In genomic region chr11:69038173-69038572, GRCm38 (mm10) we compare ENCODE assay signal across 8 mouse cellular contexts. TPM values are rescaled to one million over a fixed set of nuclear protein-coding genes. Genes with fewer than 3 reads are reported as not detected.
DNase-seq lines count a peak whose midpoint lies in the region; ATAC-seq and TF ChIP-seq lines count a peak whose summit lies in the region.

No protein-coding gene starts in this region.

- WGBS in hindbrain, embryonic 11.5 days, result 77% methylated on average over 5 of the region's 5 CpGs
- 75% methylated on average over 5 of the region's 5 CpGs for WGBS in hindbrain, embryonic 16.5 days
- WGBS in liver, embryonic 14.5 days (ENCODE audit: insufficient replicate concordance), result 73% methylated on average over 5 of the region's 5 CpGs

- TF ChIP-seq EP300 in MEL (IDR thresholded peaks at IDR 0.05; ENCODE audit: low read depth in 1 of 2, low read length in 2 of 2), result no peak
- TF ChIP-seq EP300 in liver, embryonic 14.5 days (IDR thresholded peaks at IDR 0.05; ENCODE audit: low read depth), result no peak

- H3K79me2 ChIP-seq in MEL (ENCODE audit: control insufficient read depth, insufficient read depth, low read length, poor library complexity), result no peaks in the 10 kb centered on the region; the same call in 1 of the 2 replicates

- no peak overlapping the region for H3K27ac ChIP-seq in hindbrain, embryonic 11.5 days (ENCODE audit: low read depth, low read length)
- H3K27ac ChIP-seq in hindbrain, embryonic 16.5 days (ENCODE audit: low read depth, low read length), result no peak overlapping the region
- H3K27ac ChIP-seq in MEL (ENCODE audit: control insufficient read depth, low read depth, low read length), result no peak overlapping the region
- H3K27ac ChIP-seq in liver, embryonic 14.5 days, result no peak overlapping the region

- H3K4me2 ChIP-seq in hindbrain, embryonic 11.5 days (replicated peaks; ENCODE audit: low read depth, low read length), result no peak overlapping the region
- no peak overlapping the region; the same call in 1 of the 2 replicates for H3K4me2 ChIP-seq in hindbrain, embryonic 16.5 days (ENCODE audit: low read length)
- H3K4me2 ChIP-seq in liver, embryonic 14.5 days (ENCODE audit: low read depth), result peak overlapping the region; percentile 99

- 0 out of 2 replicates have a peak overlapping the region, but pooled peaks have one; percentile 2 for H3K4me3 ChIP-seq in hindbrain, embryonic 11.5 days (ENCODE audit: low read depth, low read length)
- H3K4me3 ChIP-seq in hindbrain, embryonic 16.5 days (ENCODE audit: low read length), result no peak overlapping the region
- H3K4me3 ChIP-seq in MEL (ENCODE audit: control insufficient read depth in 1 of 2, insufficient read depth in 1 of 2, low read depth in 2 of 2, low read length in 2 of 2), result peak overlapping the region in 1 of 2 experiments; percentile 16; a peak in 2 of 4 replicates
- H3K4me3 ChIP-seq in liver, embryonic 14.5 days (ENCODE audit: insufficient read depth in 1 of 2, low read depth in 2 of 2, low read length in 2 of 2), result no peak overlapping the region

- TF ChIP-seq RAD21 in MEL (IDR thresholded peaks at IDR 0.05; ENCODE audit: low read depth, low read length), result no peak

- TF ChIP-seq POLR2A in MEL (IDR thresholded peaks at IDR 0.05; ENCODE audit: control insufficient read depth in 1 of 2, insufficient read depth in 1 of 2, low read depth in 1 of 2, low read length in 2 of 2, poor library complexity in 1 of 2), result no peak

- no peak for ATAC-seq in hindbrain, embryonic 11.5 days (ENCODE audit: low FRiP score)
- ATAC-seq in hindbrain, embryonic 16.5 days, result no peak
- no peak for ATAC-seq in liver, embryonic 14.5 days (ENCODE audit: insufficient read depth)
- no peak for ATAC-seq in monocyte, adult 5-6 weeks (replicated peaks; ENCODE audit: insufficient number of reproducible peaks, low FRiP score, low TSS enrichment, poor library complexity, severe bottlenecking)

- H3K9ac ChIP-seq in hindbrain, embryonic 11.5 days (ENCODE audit: low read depth, low read length), result no peak overlapping the region
- no peak overlapping the region for H3K9ac ChIP-seq in hindbrain, embryonic 16.5 days (ENCODE audit: low read depth, low read length)
- peak overlapping the region; percentile 4 for H3K9ac ChIP-seq in MEL (ENCODE audit: control insufficient read depth, low read depth, low read length, poor library complexity, severe bottlenecking)
- no peak overlapping the region for H3K9ac ChIP-seq in liver, embryonic 14.5 days (replicated peaks)

- no peaks in the 10 kb centered on the region for H3K27me3 ChIP-seq in hindbrain, embryonic 11.5 days (ENCODE audit: control insufficient read depth, insufficient read depth, low read length)
- no peaks in the 10 kb centered on the region for H3K27me3 ChIP-seq in hindbrain, embryonic 16.5 days (replicated peaks; ENCODE audit: control insufficient read depth, insufficient read depth, low read length)
- no peaks in the 10 kb centered on the region for H3K27me3 ChIP-seq in MEL (ENCODE audit: control insufficient read depth in 1 of 2, insufficient read depth in 2 of 2, low read length in 2 of 2)
- no peaks in the 10 kb centered on the region for H3K27me3 ChIP-seq in liver, embryonic 14.5 days (ENCODE audit: control insufficient read depth, insufficient read depth, low read length)

- TF ChIP-seq CTCF in MEL (IDR thresholded peaks at IDR 0.05 in 2 of 3, conservative IDR thresholded peaks at IDR 0.05 in 1 of 3; ENCODE audit: control insufficient read depth in 1 of 3, insufficient read depth in 1 of 3, low read depth in 2 of 3, low read length in 3 of 3, poor library complexity in 1 of 3, severe bottlenecking in 1 of 3), result no peak
- TF ChIP-seq CTCF in liver, embryonic 14.5 days (IDR thresholded peaks at IDR 0.05; ENCODE audit: low read depth), result no peak

- peaks cover 3% of the 10 kb centered on the region; the same call in 1 of the 2 replicates for H3K4me1 ChIP-seq in hindbrain, embryonic 11.5 days (replicated peaks; ENCODE audit: control insufficient read depth, insufficient read depth, low read length)
- peaks cover 22% of the 10 kb centered on the region for H3K4me1 ChIP-seq in hindbrain, embryonic 16.5 days (ENCODE audit: control insufficient read depth, insufficient read depth, low read depth, low read length)
- peaks cover 0 to 22% of the 10 kb centered on the region in 2 experiments; a peak in 3 of 4 replicates for H3K4me1 ChIP-seq in MEL (ENCODE audit: control insufficient read depth in 1 of 2, insufficient read depth in 2 of 2, low read length in 2 of 2)
- H3K4me1 ChIP-seq in liver, embryonic 14.5 days (replicated peaks; ENCODE audit: control insufficient read depth in 2 of 2, insufficient read depth in 2 of 2, low read length in 1 of 2), result peaks cover 7 to 23% of the 10 kb centered on the region in 2 experiments

- H3K9me3 ChIP-seq in hindbrain, embryonic 11.5 days (ENCODE audit: control insufficient read depth, low read length), result no peaks in the 10 kb centered on the region
- H3K9me3 ChIP-seq in hindbrain, embryonic 16.5 days (ENCODE audit: control insufficient read depth, low read length), result no peaks in the 10 kb centered on the region
- H3K9me3 ChIP-seq in MEL (replicated peaks; ENCODE audit: insufficient read depth, low read length), result no peaks in the 10 kb centered on the region
- no peaks in the 10 kb centered on the region for H3K9me3 ChIP-seq in liver, embryonic 14.5 days (ENCODE audit: control insufficient read depth, low read length)

- DNase-seq in adrenal gland, adult (ENCODE audit: inconsistent age in 2 of 2, low spot score in 1 of 2), result peak; percentile 33 to 56
- DNase-seq in adrenal gland, postnatal 25 days, result no peak
- DNase-seq in hindbrain, embryonic 11.5 days (ENCODE audit: low spot score), result peak; percentile 18
- peak; percentile 48 for DNase-seq in MEL (ENCODE audit: low read depth, low spot score)
- DNase-seq in liver, embryonic 14.5 days (ENCODE audit: low read depth in 3 of 3, low spot score in 3 of 3), result no peak
- no peak for DNase-seq in urinary bladder, postnatal 36 days (ENCODE audit: low spot score in 2 of 2)

- 0 out of 2 replicates have a peak, but pooled peaks cover 2% of the 10 kb centered on the region for H3K36me3 ChIP-seq in hindbrain, embryonic 11.5 days (ENCODE audit: control insufficient read depth, insufficient read depth, low read length)
- peaks cover 9% of the 10 kb centered on the region for H3K36me3 ChIP-seq in hindbrain, embryonic 16.5 days (ENCODE audit: control insufficient read depth, insufficient read depth, low read length)
- peaks cover 0 to 13% of the 10 kb centered on the region in 2 experiments; a peak in 2 of 4 replicates for H3K36me3 ChIP-seq in MEL (ENCODE audit: control insufficient read depth in 1 of 2, insufficient read depth in 2 of 2, low read length in 2 of 2)
- H3K36me3 ChIP-seq in liver, embryonic 14.5 days (replicated peaks; ENCODE audit: control insufficient read depth, insufficient read depth, low read depth), result peaks cover 7% of the 10 kb centered on the region; the same call in 1 of the 2 replicates

RNA-seq across cellular contexts. Expression of gene Aurkb, which starts 7.3 kb away (rescaled TPM):
- total RNA-seq in adrenal gland, postnatal 25 days (2021), result 9.7 and 11.8 TPM in 2 replicates
- 131 and 141 TPM in 2 replicates for polyA plus RNA-seq in hindbrain, embryonic 11.5 days (2014; fragmentation: Nextera tagmentation; extraction: Ambion mirVana)
- polyA plus RNA-seq in hindbrain, embryonic 16.5 days (2015; fragmentation: Nextera tagmentation; extraction: Ambion mirVana), result 26.9 and 32.2 TPM in 2 replicates
- 120 and 124 TPM in 2 replicates for total RNA-seq in MEL (2012; rRNA removed)
- polyA plus RNA-seq in MEL (2012; ENCODE audit: insufficient read depth in 1 of 2, insufficient read length in 2 of 2, low read depth in 1 of 2, low replicate concordance in 2 of 2, missing spikeins in 1 of 2), result 100 to 1,000 TPM; 159 to 170 TPM
- polyA plus RNA-seq in liver, embryonic 14.5 days (2012; rRNA removed), result 65.6 and 78.6 TPM in 2 replicates
- 90.8 and 94.3 TPM in 2 replicates for polyA plus RNA-seq in liver, embryonic 14.5 days (2014; fragmentation: Nextera tagmentation; extraction: Ambion mirVana)
- total RNA-seq in monocyte, adult 5-6 weeks (2017), result 1.1 to 8.3 TPM (median 4.8 TPM) in 3 replicates

RNA-seq across cellular contexts. Expression of gene Borcs6, which starts 21.3 kb away (rescaled TPM):
- total RNA-seq in adrenal gland, postnatal 25 days (2021), result 23.1 and 32.0 TPM in 2 replicates
- polyA plus RNA-seq in hindbrain, embryonic 11.5 days (2014; fragmentation: Nextera tagmentation; extraction: Ambion mirVana), result 9.8 and 11.6 TPM in 2 replicates
- polyA plus RNA-seq in hindbrain, embryonic 16.5 days (2015; fragmentation: Nextera tagmentation; extraction: Ambion mirVana), result 18.1 and 20.9 TPM in 2 replicates
- total RNA-seq in MEL (2012; rRNA removed), result 9.2 and 10.2 TPM in 2 replicates
- 1 to 10 TPM in 1 of 2 experiments, not detected in 1; 9.3 TPM for polyA plus RNA-seq in MEL (2012; ENCODE audit: insufficient read depth in 1 of 2, insufficient read length in 2 of 2, low read depth in 1 of 2, low replicate concordance in 2 of 2, missing spikeins in 1 of 2)
- 3.0 and 3.4 TPM in 2 replicates for polyA plus RNA-seq in liver, embryonic 14.5 days (2012; rRNA removed)
- polyA plus RNA-seq in liver, embryonic 14.5 days (2014; fragmentation: Nextera tagmentation; extraction: Ambion mirVana), result 2.2 and 3.0 TPM in 2 replicates
- 12.4 to 16.1 TPM (median 13.3 TPM) in 3 replicates for total RNA-seq in monocyte, adult 5-6 weeks (2017)

RNA-seq across cellular contexts. Expression of gene Ctc1, which starts 22.5 kb away (rescaled TPM):
- 32.9 and 33.9 TPM in 2 replicates for total RNA-seq in adrenal gland, postnatal 25 days (2021)
- 48.7 and 59.5 TPM in 2 replicates for polyA plus RNA-seq in hindbrain, embryonic 11.5 days (2014; fragmentation: Nextera tagmentation; extraction: Ambion mirVana)
- 62.9 and 66.0 TPM in 2 replicates for polyA plus RNA-seq in hindbrain, embryonic 16.5 days (2015; fragmentation: Nextera tagmentation; extraction: Ambion mirVana)
- 16.0 and 19.5 TPM in 2 replicates for total RNA-seq in MEL (2012; rRNA removed)
- polyA plus RNA-seq in MEL (2012; ENCODE audit: insufficient read depth in 1 of 2, insufficient read length in 2 of 2, low read depth in 1 of 2, low replicate concordance in 2 of 2, missing spikeins in 1 of 2), result 10 to 100 TPM in 1 of 2 experiments, not detected in 1; 59.1 TPM
- polyA plus RNA-seq in liver, embryonic 14.5 days (2012; rRNA removed), result 21.9 and 23.9 TPM in 2 replicates
- polyA plus RNA-seq in liver, embryonic 14.5 days (2014; fragmentation: Nextera tagmentation; extraction: Ambion mirVana), result 15.2 and 17.5 TPM in 2 replicates
- total RNA-seq in monocyte, adult 5-6 weeks (2017), result 4.1 to 16.3 TPM (median 12.3 TPM) in 3 replicates

RNA-seq across cellular contexts. Expression of gene Pfas, which starts 29.9 kb away (rescaled TPM):
- total RNA-seq in adrenal gland, postnatal 25 days (2021), result 39.7 and 40.1 TPM in 2 replicates
- polyA plus RNA-seq in hindbrain, embryonic 11.5 days (2014; fragmentation: Nextera tagmentation; extraction: Ambion mirVana), result 31.5 and 31.8 TPM in 2 replicates
- polyA plus RNA-seq in hindbrain, embryonic 16.5 days (2015; fragmentation: Nextera tagmentation; extraction: Ambion mirVana), result 12.9 and 16.4 TPM in 2 replicates
- total RNA-seq in MEL (2012; rRNA removed), result 124 and 130 TPM in 2 replicates
- polyA plus RNA-seq in MEL (2012; ENCODE audit: insufficient read depth in 1 of 2, insufficient read length in 2 of 2, low read depth in 1 of 2, low replicate concordance in 2 of 2, missing spikeins in 1 of 2), result 100 to 1,000 TPM in 1 of 2 experiments, 10 to 100 TPM in 1; 63.5 to 149 TPM
- polyA plus RNA-seq in liver, embryonic 14.5 days (2012; rRNA removed), result 11.0 and 11.4 TPM in 2 replicates
- polyA plus RNA-seq in liver, embryonic 14.5 days (2014; fragmentation: Nextera tagmentation; extraction: Ambion mirVana), result 15.1 and 17.2 TPM in 2 replicates
- 7.1 to 9.6 TPM (median 7.4 TPM) in 3 replicates for total RNA-seq in monocyte, adult 5-6 weeks (2017)

RNA-seq across cellular contexts. Expression of gene Tmem107, which starts 32.4 kb away (rescaled TPM):
- 18.3 and 21.8 TPM in 2 replicates for total RNA-seq in adrenal gland, postnatal 25 days (2021)
- 52.4 and 54.6 TPM in 2 replicates for polyA plus RNA-seq in hindbrain, embryonic 11.5 days (2014; fragmentation: Nextera tagmentation; extraction: Ambion mirVana)
- 38.6 and 42.6 TPM in 2 replicates for polyA plus RNA-seq in hindbrain, embryonic 16.5 days (2015; fragmentation: Nextera tagmentation; extraction: Ambion mirVana)
- total RNA-seq in MEL (2012; rRNA removed), result 44.8 and 47.0 TPM in 2 replicates
- polyA plus RNA-seq in MEL (2012; ENCODE audit: insufficient read depth in 1 of 2, insufficient read length in 2 of 2, low read depth in 1 of 2, low replicate concordance in 2 of 2, missing spikeins in 1 of 2), result 10 to 100 TPM in 1 of 2 experiments, not detected in 1; 79.5 TPM
- polyA plus RNA-seq in liver, embryonic 14.5 days (2012; rRNA removed), result 12.0 and 18.0 TPM in 2 replicates
- polyA plus RNA-seq in liver, embryonic 14.5 days (2014; fragmentation: Nextera tagmentation; extraction: Ambion mirVana), result 21.9 and 29.3 TPM in 2 replicates
- 1.1 TPM in 1 of 3 replicates, not detected in the others for total RNA-seq in monocyte, adult 5-6 weeks (2017)

Comparison
In these comparisons a context has a peak if more than half of its experiments do, and no peak if none do; other contexts are left out.
1. DNase-seq: peak in adrenal gland, adult (2 of 2), hindbrain, embryonic 11.5 days (single experiment) and MEL (single experiment); none in adrenal gland, postnatal 25 days (single experiment), liver, embryonic 14.5 days (0 of 3) and urinary bladder, postnatal 36 days (0 of 2).